Mouse (Mus musculus): Measurements from ENCODE around the gene Il31ra. TPM values are rescaled to one million over a fixed set of nuclear protein-coding genes. Genes with fewer than 3 reads are reported as not detected.

Gene Il31ra
- polyA plus RNA-seq, 1 experiment from 2014 or later = 0.09 TPM

DNA sequence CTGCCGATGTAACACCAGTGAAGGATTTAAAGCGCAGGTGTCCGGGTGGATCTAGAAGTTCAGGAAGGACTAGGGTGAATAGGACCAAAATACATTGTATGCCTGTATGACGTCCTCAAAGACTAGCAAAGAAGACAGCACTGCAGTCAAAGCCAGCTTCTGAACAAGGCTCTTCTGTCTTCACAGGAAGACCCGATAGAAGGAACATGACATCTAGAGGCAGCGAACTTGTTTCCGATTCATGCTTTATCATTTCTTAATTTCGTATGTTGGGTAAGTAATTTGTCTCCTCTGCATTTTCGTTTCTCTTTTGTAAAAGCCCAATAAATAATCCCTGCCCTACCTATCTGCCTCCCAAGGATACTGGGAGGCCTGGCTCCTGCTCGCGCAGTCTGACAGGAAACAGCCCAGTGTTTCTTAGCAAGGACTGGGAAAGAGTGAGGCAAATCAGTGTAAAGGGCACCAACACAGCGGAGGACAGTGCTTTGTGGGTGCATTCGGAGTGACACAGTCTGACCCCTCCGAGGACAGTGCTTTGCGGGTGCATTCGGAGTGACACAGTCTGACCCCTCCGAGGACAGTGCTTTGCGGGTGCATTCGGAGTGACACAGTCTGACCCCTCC lies 121.6 kb downstream of the Il31ra start:
- no peaks in the 10 kb centered on the region for H3K4me1 ChIP-seq (replicated peaks)

DNA sequence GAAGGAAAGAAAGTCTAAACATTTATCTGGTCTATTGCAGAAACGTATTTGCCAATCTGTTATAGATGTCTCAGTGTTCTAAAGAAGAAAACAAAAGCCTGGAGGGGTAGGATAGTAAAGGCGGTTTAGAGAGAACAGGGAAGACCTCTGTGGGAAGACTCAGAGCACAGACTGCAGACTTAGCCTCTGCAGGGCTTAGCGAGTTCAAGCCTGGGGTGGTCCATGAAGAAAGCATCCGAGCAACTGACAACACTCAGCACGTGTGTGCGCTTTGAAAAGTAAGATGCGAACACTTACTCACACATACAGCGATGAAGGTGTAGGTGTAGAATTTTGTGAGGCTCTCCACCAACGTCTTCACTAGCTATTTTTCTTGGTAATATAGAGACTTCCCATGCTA lies 123.0 kb downstream of the Il31ra start:
- 0 out of 2 replicates have a peak, but pooled peaks cover 3% of the 10 kb centered on the region for H3K4me1 ChIP-seq (replicated peaks)
- H3K4me3 ChIP-seq = no peak overlapping the region
- H3K27ac ChIP-seq (replicated peaks) = no peak overlapping the region
- no peak overlapping the region for H3K9ac ChIP-seq
- no peak for ATAC-seq (ENCODE audit: low FRiP score, low read depth)
- H3K36me3 ChIP-seq = peaks cover 6% of the 10 kb centered on the region
- H3K9me3 ChIP-seq = no peaks in the 10 kb centered on the region
- H3K27me3 ChIP-seq = no peaks in the 10 kb centered on the region
- 89% methylated on average over 9 of the region's 9 CpGs for WGBS
- no peak overlapping the region for H3K4me2 ChIP-seq

More for the DNA sequence above, 121.6 kb downstream of the Il31ra start:
- peaks cover 8% of the 10 kb centered on the region for H3K36me3 ChIP-seq
- no peaks in the 10 kb centered on the region for H3K27me3 ChIP-seq
- H3K27ac ChIP-seq (replicated peaks) = no peak overlapping the region
- no peak overlapping the region for H3K4me2 ChIP-seq
- no peak overlapping the region for H3K9ac ChIP-seq
- WGBS = 89% methylated on average over 19 of the region's 19 CpGs
- H3K9me3 ChIP-seq = no peaks in the 10 kb centered on the region
- no peak overlapping the region for H3K4me3 ChIP-seq
- no peak for ATAC-seq (ENCODE audit: low FRiP score, low read depth)

Other genes starting within 250 kb of the Il31ra start
- gene Il6st, start 130.3 kb downstream of the Il31ra start, polyA plus RNA-seq (2015; fragmentation: Nextera tagmentation; extraction: Ambion mirVana) = 24.8 and 26.2 TPM in 2 replicates
- gene Ddx4, start 58.1 kb upstream of the Il31ra start, polyA plus RNA-seq (2015; fragmentation: Nextera tagmentation; extraction: Ambion mirVana) = 1.1 and 1.2 TPM in 2 replicates
- 19.9 and 23.7 TPM in 2 replicates for gene Slc38a9, start 66.4 kb upstream of the Il31ra start, polyA plus RNA-seq (2015; fragmentation: Nextera tagmentation; extraction: Ambion mirVana)
- 66.6 and 70.9 TPM in 2 replicates for gene Plpp1, start 206.4 kb upstream of the Il31ra start, polyA plus RNA-seq (2015; fragmentation: Nextera tagmentation; extraction: Ambion mirVana)

All from hindbrain, embryonic 15.5 days (tissue).